Mouse (Mus musculus) ES-E14 (cell line): Measurements from ENCODE around the gene Dnmt3b.

Experiments used
- CHD2 ChIP-seq: IDR thresholded peaks from 2 replicates; pipeline ENCODE4 v1.6.1; 2014; ENCODE audit warnings: mild to moderate bottlenecking, low read depth, low read length, inconsistent platforms
- HCFC1 ChIP-seq: IDR thresholded peaks from 2 replicates; pipeline ENCODE4 v1.6.1; 2012; ENCODE audit warnings: low read length, inconsistent platforms, borderline replicate concordance; ENCODE audit not compliant: insufficient read depth
- ZC3H11A ChIP-seq: IDR thresholded peaks from 2 replicates; pipeline ENCODE4 v1.6.1; 2012; ENCODE audit warnings: low read depth, mild to moderate bottlenecking, inconsistent platforms, low read length, borderline replicate concordance
- ZNF384 ChIP-seq: IDR thresholded peaks from 2 replicates; pipeline ENCODE4 v1.6.1; 2012; ENCODE audit warnings: low read depth, low read length, inconsistent platforms

- TF ChIP-seq HCFC1 (no peak), ZC3H11A (no peak), ZNF384 (no peak), CHD2 (no peak)
These were observed 18.3 kb upstream of the Dnmt3b start for GRCm38 (mm10) chr2:153630950-153631349.
